Mouse (Mus musculus): Measurements from ENCODE around the gene March1. TPM values are rescaled to one million over a fixed set of nuclear protein-coding genes. Genes with fewer than 3 reads are reported as not detected.

The March1 gene
- polyA plus RNA-seq, 1 experiment from 2014 or later, result 54.5 TPM

DNA sequence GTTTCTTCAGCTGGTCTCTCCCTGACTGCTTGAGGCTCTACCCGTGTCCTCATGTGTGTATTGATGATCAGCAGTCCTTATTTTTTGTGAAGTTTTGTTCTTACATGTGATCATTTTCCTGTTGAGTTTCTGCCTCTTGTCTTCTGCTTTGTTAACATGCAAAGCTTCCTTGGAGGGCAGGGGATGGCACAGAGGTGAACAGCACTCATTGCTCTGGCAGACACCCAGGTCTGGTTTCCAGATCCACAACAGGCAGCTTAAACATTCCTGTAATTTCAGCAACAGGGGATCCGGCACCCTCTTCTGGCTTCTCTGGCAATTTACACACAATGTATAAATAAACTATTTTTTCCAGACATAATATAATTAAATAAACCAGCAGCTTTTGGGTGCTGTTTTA lies 652.4 kb downstream of the March1 start:
- no peak overlapping the region for H3K4me2 ChIP-seq (ENCODE audit: low read length)
- no peak overlapping the region for H3K4me3 ChIP-seq (replicated peaks; ENCODE audit: low read depth, low read length)
- H3K4me1 ChIP-seq (ENCODE audit: control insufficient read depth, insufficient read depth, low read length), result no peaks in the 10 kb centered on the region
- H3K36me3 ChIP-seq (ENCODE audit: control insufficient read depth, insufficient read depth, low read length), result no peaks in the 10 kb centered on the region
- H3K9ac ChIP-seq (replicated peaks; ENCODE audit: low read length), result no peak overlapping the region
- no peaks in the 10 kb centered on the region for H3K27me3 ChIP-seq (ENCODE audit: control insufficient read depth, insufficient read depth, low read length)
- ATAC-seq (ENCODE audit: low FRiP score, low TSS enrichment) (no peak), DNase-seq (peak; percentile 16)
- WGBS, result 88% methylated on average over 2 of the region's 2 CpGs
- H3K9me3 ChIP-seq (ENCODE audit: control insufficient read depth, low read length), result no peaks in the 10 kb centered on the region
- H3K27ac ChIP-seq (replicated peaks; ENCODE audit: low read depth, low read length), result no peak overlapping the region

DNA sequence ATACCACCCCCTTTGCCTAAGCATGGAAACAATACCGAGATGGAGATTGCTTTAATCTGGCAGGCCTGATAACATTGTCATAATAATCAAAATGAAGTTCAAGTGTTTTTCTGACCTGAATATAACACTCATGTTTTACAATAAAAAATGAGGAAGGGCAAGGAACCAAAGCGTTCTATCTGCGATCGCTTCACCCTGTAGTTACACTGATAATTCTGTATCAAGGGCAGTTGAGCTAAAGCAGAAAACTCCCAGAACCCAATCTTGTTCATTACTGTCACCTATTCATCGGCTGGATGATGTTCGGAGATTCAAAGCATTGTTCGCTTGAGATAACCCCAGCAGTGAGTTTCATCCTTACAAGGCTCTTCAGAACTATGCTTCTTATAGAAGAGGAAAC lies 700.1 kb downstream of the March1 start:
- ATAC-seq (ENCODE audit: low FRiP score, low TSS enrichment) (no peak), DNase-seq (no peak)
- no peaks in the 10 kb centered on the region for H3K27me3 ChIP-seq (ENCODE audit: control insufficient read depth, insufficient read depth, low read length)
- WGBS, result 79% methylated on average over 7 of the region's 7 CpGs
- H3K4me3 ChIP-seq (replicated peaks; ENCODE audit: low read depth, low read length), result no peak overlapping the region
- H3K9ac ChIP-seq (replicated peaks; ENCODE audit: low read length), result no peak overlapping the region
- no peaks in the 10 kb centered on the region for H3K4me1 ChIP-seq (ENCODE audit: control insufficient read depth, insufficient read depth, low read length)
- no peaks in the 10 kb centered on the region for H3K9me3 ChIP-seq (ENCODE audit: control insufficient read depth, low read length)
- no peak overlapping the region for H3K4me2 ChIP-seq (ENCODE audit: low read length)
- H3K36me3 ChIP-seq (ENCODE audit: control insufficient read depth, insufficient read depth, low read length), result no peaks in the 10 kb centered on the region
- H3K27ac ChIP-seq (replicated peaks; ENCODE audit: low read depth, low read length), result no peak overlapping the region

DNA sequence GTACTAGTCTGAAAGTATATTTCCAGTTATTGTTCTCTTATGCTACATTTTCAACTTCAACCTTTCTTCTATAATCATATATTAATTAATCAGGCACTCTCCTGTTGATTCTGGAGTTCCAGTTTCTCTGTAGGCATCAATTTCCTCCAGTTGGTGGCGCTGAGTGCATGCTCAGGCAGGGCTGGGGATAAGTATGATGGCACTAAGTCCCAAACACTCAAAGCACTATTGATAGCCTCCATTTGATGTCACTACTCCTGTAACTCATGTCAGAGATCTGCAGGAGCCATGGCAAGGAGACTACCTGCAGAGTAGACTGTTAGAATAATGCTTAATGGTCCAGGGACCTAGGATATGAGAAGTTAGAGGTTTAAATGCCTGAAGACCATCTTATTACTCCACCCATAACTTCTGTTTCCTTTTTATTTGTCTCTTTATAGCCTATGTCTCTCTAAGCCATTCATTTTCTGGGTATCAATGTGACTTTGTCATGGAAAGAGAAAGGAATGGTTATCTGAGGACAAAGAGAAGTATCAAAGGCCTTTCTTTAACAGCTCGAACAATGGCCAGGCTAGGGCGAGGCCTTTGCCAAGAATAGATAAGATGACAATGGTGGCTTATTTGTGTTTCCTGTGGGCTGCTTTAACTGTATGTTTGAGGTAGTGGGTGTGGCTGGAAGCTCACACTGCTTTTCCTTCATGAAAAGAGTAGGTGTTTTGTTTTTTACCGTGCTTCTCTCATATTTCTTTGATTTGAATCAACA lies 705.5 kb downstream of the March1 start:
- H3K27ac ChIP-seq (replicated peaks; ENCODE audit: low read depth, low read length), result no peak overlapping the region
- H3K9ac ChIP-seq (replicated peaks; ENCODE audit: low read length), result no peak overlapping the region
- no peak overlapping the region for H3K4me2 ChIP-seq (ENCODE audit: low read length)
- 69% methylated on average over 4 of the region's 4 CpGs for WGBS
- no peak overlapping the region for H3K4me3 ChIP-seq (replicated peaks; ENCODE audit: low read depth, low read length)
- no peaks in the 10 kb centered on the region for H3K36me3 ChIP-seq (ENCODE audit: control insufficient read depth, insufficient read depth, low read length)
- H3K4me1 ChIP-seq (ENCODE audit: control insufficient read depth, insufficient read depth, low read length), result no peaks in the 10 kb centered on the region
- H3K27me3 ChIP-seq (ENCODE audit: control insufficient read depth, insufficient read depth, low read length), result no peaks in the 10 kb centered on the region
- DNase-seq, result no peak
- H3K9me3 ChIP-seq (ENCODE audit: control insufficient read depth, low read length), result no peaks in the 10 kb centered on the region
- ATAC-seq (ENCODE audit: low FRiP score, low TSS enrichment), result no peak

GRCm38 (mm10) chr8:66326396-66326795 lies 708.7 kb downstream of the March1 start:
- H3K9ac ChIP-seq (replicated peaks; ENCODE audit: low read length), result no peak overlapping the region
- H3K36me3 ChIP-seq (ENCODE audit: control insufficient read depth, insufficient read depth, low read length), result no peaks in the 10 kb centered on the region
- no peaks in the 10 kb centered on the region for H3K9me3 ChIP-seq (ENCODE audit: control insufficient read depth, low read length)
- no peak overlapping the region for H3K4me2 ChIP-seq (ENCODE audit: low read length)
- no peaks in the 10 kb centered on the region for H3K4me1 ChIP-seq (ENCODE audit: control insufficient read depth, insufficient read depth, low read length)
- H3K27ac ChIP-seq (replicated peaks; ENCODE audit: low read depth, low read length), result no peak overlapping the region
- DNase-seq, result no peak
- no peak for ATAC-seq (ENCODE audit: low FRiP score, low TSS enrichment)
- no peaks in the 10 kb centered on the region for H3K27me3 ChIP-seq (ENCODE audit: control insufficient read depth, insufficient read depth, low read length)
- no peak overlapping the region for H3K4me3 ChIP-seq (replicated peaks; ENCODE audit: low read depth, low read length)

GRCm38 (mm10) chr8:66332206-66332605 lies 714.5 kb downstream of the March1 start:
- no peak overlapping the region for H3K4me2 ChIP-seq (ENCODE audit: low read length)
- no peaks in the 10 kb centered on the region for H3K27me3 ChIP-seq (ENCODE audit: control insufficient read depth, insufficient read depth, low read length)

DNA sequence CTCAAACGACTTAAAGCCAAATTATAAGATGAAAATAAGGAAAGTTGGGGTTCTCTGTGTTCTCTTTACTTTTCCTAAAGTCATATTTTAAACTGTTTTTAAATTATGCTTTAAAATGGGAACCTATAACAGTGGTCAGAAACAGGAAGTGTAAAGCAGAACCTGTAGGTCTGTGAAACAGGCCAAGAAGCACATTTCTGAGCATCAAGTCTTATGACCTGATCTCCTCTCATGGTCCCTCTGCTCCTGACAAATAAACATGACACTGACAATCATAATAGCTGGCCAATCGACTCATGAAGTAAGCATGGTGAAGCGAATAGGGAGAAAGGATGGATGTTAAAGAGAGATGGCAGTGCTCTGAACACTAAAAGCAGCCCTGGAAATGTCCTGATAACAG lies 716.6 kb downstream of the March1 start:
- Histone ChIP-seq H3K36me3 (ENCODE audit: control insufficient read depth, insufficient read depth, low read length) (no peaks in the 10 kb centered on the region), H3K9ac (replicated peaks; ENCODE audit: low read length) (no peak overlapping the region), H3K27me3 (ENCODE audit: control insufficient read depth, insufficient read depth, low read length) (no peaks in the 10 kb centered on the region), H3K4me3 (replicated peaks; ENCODE audit: low read depth, low read length) (no peak overlapping the region), H3K27ac (replicated peaks; ENCODE audit: low read depth, low read length) (no peak overlapping the region), H3K4me1 (ENCODE audit: control insufficient read depth, insufficient read depth, low read length) (no peaks in the 10 kb centered on the region), H3K9me3 (ENCODE audit: control insufficient read depth, low read length) (no peaks in the 10 kb centered on the region), H3K4me2 (ENCODE audit: low read length) (no peak overlapping the region)
- no peak for DNase-seq
- ATAC-seq (ENCODE audit: low FRiP score, low TSS enrichment), result no peak
- 73% methylated on average over 3 of the region's 3 CpGs for WGBS

More at GRCm38 (mm10) chr8:66332206-66332605, 714.5 kb downstream of the March1 start:
- Histone ChIP-seq H3K4me1 (ENCODE audit: control insufficient read depth, insufficient read depth, low read length) (no peaks in the 10 kb centered on the region), H3K9ac (replicated peaks; ENCODE audit: low read length) (no peak overlapping the region), H3K9me3 (ENCODE audit: control insufficient read depth, low read length) (no peaks in the 10 kb centered on the region), H3K36me3 (ENCODE audit: control insufficient read depth, insufficient read depth, low read length) (no peaks in the 10 kb centered on the region), H3K27ac (replicated peaks; ENCODE audit: low read depth, low read length) (no peak overlapping the region), H3K4me3 (replicated peaks; ENCODE audit: low read depth, low read length) (no peak overlapping the region)
- ATAC-seq (ENCODE audit: low FRiP score, low TSS enrichment) (no peak), DNase-seq (no peak)
- WGBS, result 84% methylated on average over 3 of the region's 3 CpGs

GRCm38 (mm10) chr8:66339551-66339950 lies 721.9 kb downstream of the March1 start:
- no peak for DNase-seq
- Histone ChIP-seq H3K4me3 (replicated peaks; ENCODE audit: low read depth, low read length) (no peak overlapping the region), H3K4me2 (ENCODE audit: low read length) (no peak overlapping the region), H3K27ac (replicated peaks; ENCODE audit: low read depth, low read length) (no peak overlapping the region), H3K4me1 (ENCODE audit: control insufficient read depth, insufficient read depth, low read length) (no peaks in the 10 kb centered on the region), H3K27me3 (ENCODE audit: control insufficient read depth, insufficient read depth, low read length) (no peaks in the 10 kb centered on the region), H3K9ac (replicated peaks; ENCODE audit: low read length) (no peak overlapping the region), H3K36me3 (ENCODE audit: control insufficient read depth, insufficient read depth, low read length) (no peaks in the 10 kb centered on the region), H3K9me3 (ENCODE audit: control insufficient read depth, low read length) (no peaks in the 10 kb centered on the region)
- WGBS, result 88% methylated on average over 3 of the region's 3 CpGs
- no peak for ATAC-seq (ENCODE audit: low FRiP score, low TSS enrichment)

DNA sequence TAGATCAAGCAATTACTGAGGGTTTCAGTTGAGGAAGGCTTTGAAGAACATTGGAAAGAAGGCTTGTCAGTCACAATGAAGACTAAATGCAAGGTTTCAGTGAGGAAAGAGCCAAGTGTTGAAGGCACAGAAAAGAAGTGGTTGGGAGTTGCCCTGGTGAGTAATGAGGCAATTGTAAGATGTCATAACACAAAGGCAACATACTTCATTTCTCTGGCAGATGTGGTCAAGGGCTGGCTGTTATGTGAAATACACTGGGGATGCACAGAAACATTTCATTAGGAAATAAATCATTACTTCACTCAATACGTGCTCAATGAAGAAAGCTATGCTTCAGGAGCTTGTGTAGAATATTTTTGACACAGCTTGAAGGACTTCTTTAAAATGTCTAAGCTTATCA lies 725.2 kb downstream of the March1 start:
- WGBS, result 86% methylated on average over 1 of the region's 1 CpGs
- no peaks in the 10 kb centered on the region for H3K36me3 ChIP-seq (ENCODE audit: control insufficient read depth, insufficient read depth, low read length)
- no peak for ATAC-seq (ENCODE audit: low FRiP score, low TSS enrichment)
- H3K27me3 ChIP-seq (ENCODE audit: control insufficient read depth, insufficient read depth, low read length), result no peaks in the 10 kb centered on the region
- no peaks in the 10 kb centered on the region for H3K9me3 ChIP-seq (ENCODE audit: control insufficient read depth, low read length)
- no peak for DNase-seq
- no peak overlapping the region for H3K4me3 ChIP-seq (replicated peaks; ENCODE audit: low read depth, low read length)
- no peaks in the 10 kb centered on the region for H3K4me1 ChIP-seq (ENCODE audit: control insufficient read depth, insufficient read depth, low read length)
- no peak overlapping the region for H3K4me2 ChIP-seq (ENCODE audit: low read length)
- no peak overlapping the region for H3K9ac ChIP-seq (replicated peaks; ENCODE audit: low read length)
- H3K27ac ChIP-seq (replicated peaks; ENCODE audit: low read depth, low read length), result no peak overlapping the region

Measured in midbrain, embryonic 14.5 days (tissue).